Mouse (Mus musculus) neural tube, embryonic 15.5 days (tissue): ENCODE data around the gene Ywhah. TPM values are rescaled to one million over a fixed set of nuclear protein-coding genes. Genes with fewer than 3 reads are reported as not detected.
A peak's percentile ranks its signal among the peaks of the same experiment; 100 is the strongest.

Experiments used
- ATAC-seq: fragments of 200-750 bp; cut with Nextera tagmentation; 2 replicates; pipeline ENCODE4 v1.8.0; 2017; ENCODE audit warnings: mild to moderate bottlenecking, moderate TSS enrichment, moderate library complexity; ENCODE audit not compliant: low FRiP score
- H3K27ac ChIP-seq: fragments of 300-500 bp; sonication (generic); replicated peaks from 2 replicates; pipeline ENCODE4 v1.5.1; 2015; ENCODE audit warnings: mild to moderate bottlenecking, inconsistent platforms
- H3K27me3 ChIP-seq: fragments of 300-500 bp; sonication (generic); replicated peaks from 2 replicates; pipeline ENCODE4 v1.6.1; 2015; ENCODE audit warnings: inconsistent platforms
- H3K36me3 ChIP-seq: fragments of 300-500 bp; sonication (generic); 2 replicates; pipeline ENCODE4 v1.6.1; 2015; ENCODE audit warnings: inconsistent platforms
- H3K4me1 ChIP-seq: fragments of 300-500 bp; sonication (generic); 2 replicates; pipeline ENCODE4 v1.6.1; 2015; ENCODE audit warnings: inconsistent platforms
- H3K4me2 ChIP-seq: fragments of 300-500 bp; sonication (generic); 2 replicates; pipeline ENCODE4 v1.6.1; 2015; ENCODE audit warnings: inconsistent platforms, mild to moderate bottlenecking, moderate library complexity
- H3K4me3 ChIP-seq: fragments of 300-500 bp; sonication (generic); replicated peaks from 2 replicates; pipeline ENCODE4 v1.5.1; 2015; ENCODE audit warnings: mild to moderate bottlenecking, inconsistent platforms
- H3K9ac ChIP-seq: fragments of 300-500 bp; sonication (generic); replicated peaks from 2 replicates; pipeline ENCODE4 v1.6.1; 2015; ENCODE audit warnings: mild to moderate bottlenecking, inconsistent platforms
- H3K9me3 ChIP-seq: fragments of 300-500 bp; sonication (generic); replicated peaks from 2 replicates; pipeline ENCODE4 v1.6.1; 2016; ENCODE audit warnings: inconsistent platforms
- WGBS: fragments of 180-500 bp; shearing (Covaris S2); methylation state at CpG from one replicate; pipeline ENCODE4 v1.1.7; 2015; ENCODE audit warnings: mixed read lengths; 5-methylcytosine and 5-hydroxymethylcytosine counted together
- polyA plus RNA-seq: library from polyadenylated mRNA; unstranded; fragments of >200 nt; fragmentation: Nextera tagmentation; extraction: Ambion mirVana; gene quantifications from 2 replicates; pipeline ENCODE4 v1.2.1, GENCODE M21; 2015

Ywhah gene
- 862 and 927 TPM in 2 replicates for polyA plus RNA-seq

DNA sequence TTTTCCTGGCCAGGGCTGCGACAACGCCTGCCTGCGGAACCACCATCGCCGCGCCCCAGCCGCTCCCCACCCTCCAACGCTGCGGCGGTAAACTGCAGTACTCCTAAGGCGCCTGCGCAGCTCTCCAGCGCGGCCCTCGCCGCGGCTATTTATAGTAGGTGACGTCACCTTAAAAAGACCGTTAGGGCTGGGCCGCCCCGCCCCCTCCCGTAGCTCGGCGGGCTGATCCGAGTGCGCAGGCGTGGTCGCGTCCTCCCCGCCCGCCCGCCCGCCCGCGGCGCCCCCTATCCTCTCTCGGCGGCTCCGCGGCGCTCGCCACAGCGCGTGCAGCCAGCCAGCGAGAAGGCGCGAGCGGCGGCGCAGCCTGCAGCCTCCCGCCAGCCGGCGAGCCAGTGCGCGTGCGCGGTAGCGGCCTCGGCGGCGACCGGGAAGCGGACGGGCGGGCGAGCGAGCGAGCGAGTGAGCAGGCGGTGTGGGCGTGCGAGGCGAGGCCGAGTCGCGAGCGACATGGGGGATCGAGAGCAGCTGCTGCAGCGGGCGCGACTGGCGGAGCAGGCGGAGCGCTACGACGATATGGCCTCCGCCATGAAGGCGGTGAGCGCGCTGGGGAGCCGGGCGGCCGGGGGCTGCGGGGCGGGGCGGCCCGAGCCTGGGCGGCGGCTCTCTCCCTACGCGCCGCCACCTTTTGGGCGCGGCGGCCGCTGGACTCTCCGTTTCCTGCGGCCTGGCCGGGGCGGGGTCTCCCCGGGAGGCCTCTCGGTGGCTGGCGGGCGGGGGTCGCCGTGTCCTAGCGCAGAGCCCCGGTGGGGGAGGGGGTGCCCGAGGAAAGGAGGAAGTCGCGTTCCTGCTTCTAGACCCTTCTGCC, at the start of gene Ywhah:
Ywhah (plus strand) TSS at position 256 of the 865 bp plus-strand sequence.
- peak within 1 kb of the TSS; percentile 98 for H3K9ac ChIP-seq
- H3K27ac ChIP-seq, result peak within 1 kb of the TSS; percentile 99
- H3K27me3 ChIP-seq, result no peaks in the 10 kb centered on the region
- peaks cover 48% of the 10 kb centered on the region for H3K4me1 ChIP-seq
- peak within 1 kb of the TSS; percentile 72 for H3K4me3 ChIP-seq
- 0 out of 2 replicates have a peak, but pooled peaks cover 3% of the 10 kb centered on the region for H3K36me3 ChIP-seq
- WGBS, result under 1% methylated on average over 100 of the region's 121 CpGs
- H3K9me3 ChIP-seq, result no peaks in the 10 kb centered on the region
- ATAC-seq, result peak; percentile 96
- peak within 1 kb of the TSS; percentile 79 for H3K4me2 ChIP-seq

DNA sequence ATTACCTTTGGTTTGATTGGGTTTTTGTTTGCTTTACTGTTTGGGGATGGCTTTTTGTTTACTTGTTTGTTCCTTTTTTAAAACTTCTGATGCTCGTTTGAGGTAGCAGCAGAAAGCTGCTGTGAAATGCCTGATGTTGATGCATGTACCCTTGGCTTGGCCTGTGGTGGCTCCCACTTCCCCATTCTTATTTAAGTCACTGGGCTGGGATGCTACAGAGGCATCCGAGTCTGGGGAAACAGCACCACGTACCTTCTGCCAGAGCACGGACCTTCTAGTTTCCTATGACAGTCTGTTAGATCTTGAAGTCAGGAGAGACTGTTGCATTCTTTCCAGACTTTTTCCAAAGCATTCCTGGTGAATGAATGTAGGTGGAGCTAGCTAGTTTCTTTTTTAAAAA, 42.1 kb upstream of the Ywhah start:
- Histone ChIP-seq H3K9me3 (no peaks in the 10 kb centered on the region), H3K36me3 (peaks cover 14% of the 10 kb centered on the region), H3K27ac (no peak overlapping the region), H3K4me1 (0 out of 2 replicates have a peak, but pooled peaks cover 4% of the 10 kb centered on the region), H3K9ac (no peak overlapping the region), H3K27me3 (no peaks in the 10 kb centered on the region), H3K4me3 (no peak overlapping the region), H3K4me2 (no peak overlapping the region)
- 88% methylated on average over 4 of the region's 4 CpGs for WGBS
- no peak for ATAC-seq

DNA sequence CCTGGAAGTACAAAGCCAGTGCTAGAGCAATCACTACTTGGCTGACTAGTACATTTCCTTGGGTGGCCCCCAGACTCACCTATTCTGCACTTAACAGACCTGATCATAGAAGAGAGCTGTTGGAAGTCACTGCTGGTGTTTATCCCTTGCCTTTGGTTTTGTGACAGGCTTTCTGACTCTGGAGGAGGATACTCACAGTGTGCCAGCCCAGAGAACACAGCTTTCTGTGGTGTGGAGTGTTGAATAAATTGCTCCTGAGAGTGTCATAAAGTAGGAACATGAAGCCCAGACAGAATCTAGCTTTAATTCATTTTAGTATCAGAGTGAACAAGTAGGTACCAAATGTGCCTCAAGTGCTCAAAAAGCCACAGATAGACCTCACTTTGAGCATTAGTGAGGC, 41.4 kb upstream of the Ywhah start:
- Histone ChIP-seq H3K36me3 (peaks cover 18% of the 10 kb centered on the region), H3K27me3 (no peaks in the 10 kb centered on the region), H3K9ac (no peak overlapping the region), H3K4me2 (no peak overlapping the region), H3K4me3 (no peak overlapping the region), H3K4me1 (0 out of 2 replicates have a peak, but pooled peaks cover 4% of the 10 kb centered on the region), H3K9me3 (no peaks in the 10 kb centered on the region), H3K27ac (no peak overlapping the region)
- ATAC-seq, result no peak

DNA sequence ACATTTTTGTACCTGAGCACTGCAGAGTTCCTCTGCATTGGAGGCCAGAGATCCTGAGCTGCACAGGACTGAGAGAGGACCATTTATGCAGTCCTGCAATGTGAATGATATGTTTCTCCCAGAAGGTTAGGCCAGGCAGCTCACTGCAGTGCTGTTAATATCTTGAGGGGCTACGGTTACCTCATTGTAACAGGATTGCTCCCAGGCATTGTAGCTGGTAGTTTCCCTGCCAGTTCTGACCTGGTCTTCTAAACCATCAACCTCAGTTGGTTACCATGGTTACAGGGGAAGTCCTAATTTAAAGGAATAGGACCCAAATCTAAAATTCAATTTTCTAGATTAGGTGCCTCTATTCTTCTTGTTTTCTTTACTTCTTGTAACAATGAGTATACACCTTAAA, 33.2 kb upstream of the Ywhah start:
- ATAC-seq, result no peak
- Histone ChIP-seq H3K4me1 (no peaks in the 10 kb centered on the region), H3K9ac (no peak overlapping the region), H3K4me3 (no peak overlapping the region), H3K27ac (0 out of 2 replicates have a peak overlapping the region, but pooled peaks have one; percentile 23), H3K36me3 (peaks cover 36% of the 10 kb centered on the region), H3K27me3 (no peaks in the 10 kb centered on the region), H3K4me2 (no peak overlapping the region), H3K9me3 (no peaks in the 10 kb centered on the region)
- 32% methylated on average over 1 of the region's 1 CpGs for WGBS

DNA sequence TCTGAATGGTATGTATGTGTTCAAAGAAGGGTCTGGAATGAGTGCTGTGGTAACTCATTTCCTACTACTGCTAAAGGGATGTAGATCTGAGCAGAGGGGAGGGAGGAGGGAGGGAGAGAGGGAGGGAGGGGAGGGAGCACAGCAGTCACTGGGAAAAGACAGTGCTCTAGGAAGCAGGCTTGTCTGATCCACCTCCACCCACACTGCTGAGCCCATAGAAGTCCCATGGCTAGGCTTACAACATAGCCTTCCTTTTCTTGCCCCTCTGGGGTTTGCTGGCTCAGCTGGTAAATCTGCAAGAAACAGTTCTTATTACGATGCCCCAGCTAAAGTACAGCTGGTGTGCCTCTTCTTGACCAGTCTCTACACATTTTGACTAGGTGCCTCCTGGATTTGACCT, 30.7 kb upstream of the Ywhah start:
- Histone ChIP-seq H3K27me3 (no peaks in the 10 kb centered on the region), H3K9me3 (no peaks in the 10 kb centered on the region), H3K27ac (no peak overlapping the region), H3K4me3 (no peak overlapping the region), H3K4me2 (no peak overlapping the region), H3K4me1 (no peaks in the 10 kb centered on the region), H3K36me3 (peaks cover 25% of the 10 kb centered on the region), H3K9ac (no peak overlapping the region)
- 40% methylated on average over 1 of the region's 1 CpGs for WGBS
- ATAC-seq, result no peak

DNA sequence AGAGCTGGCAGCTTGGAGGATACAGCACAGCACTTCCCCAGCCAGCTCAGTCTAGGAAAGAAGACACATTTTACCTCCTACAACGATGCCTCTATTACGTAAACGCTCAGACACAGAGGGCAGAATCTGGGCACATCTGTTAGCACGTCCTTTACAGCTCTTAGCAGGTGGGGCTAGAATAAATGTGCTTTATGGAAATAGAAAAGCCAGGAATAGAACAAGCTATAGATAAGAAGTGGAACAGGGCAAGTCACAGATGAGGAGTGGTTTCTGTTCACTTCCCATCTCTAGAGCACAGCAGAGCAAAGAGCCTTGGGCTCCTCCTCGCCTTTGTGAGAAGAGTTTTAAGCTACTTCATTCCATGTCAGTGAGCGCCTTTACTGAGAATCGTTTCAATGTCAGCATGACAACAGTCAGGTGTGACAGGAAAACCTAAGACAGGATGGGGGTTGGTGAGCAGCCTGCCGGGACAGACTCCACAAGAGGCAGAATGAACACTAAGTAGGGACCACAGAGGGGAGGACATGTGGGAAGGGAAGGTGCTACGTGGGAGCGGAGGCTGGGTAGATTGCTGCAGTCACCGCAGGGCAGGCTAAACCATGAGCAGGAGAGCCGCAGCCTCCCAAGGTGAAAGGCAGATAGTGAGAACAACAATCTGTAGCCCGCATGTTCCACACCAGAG, 28.5 kb upstream of the Ywhah start:
- Histone ChIP-seq H3K9ac (no peak overlapping the region), H3K9me3 (no peaks in the 10 kb centered on the region), H3K36me3 (peaks cover 3% of the 10 kb centered on the region; the same call in 1 of the 2 replicates), H3K27ac (no peak overlapping the region; the same call in 1 of the 2 replicates), H3K4me3 (no peak overlapping the region), H3K27me3 (no peaks in the 10 kb centered on the region), H3K4me1 (no peaks in the 10 kb centered on the region), H3K4me2 (no peak overlapping the region)
- ATAC-seq, result no peak
- WGBS, result 80% methylated on average over 13 of the region's 13 CpGs

DNA sequence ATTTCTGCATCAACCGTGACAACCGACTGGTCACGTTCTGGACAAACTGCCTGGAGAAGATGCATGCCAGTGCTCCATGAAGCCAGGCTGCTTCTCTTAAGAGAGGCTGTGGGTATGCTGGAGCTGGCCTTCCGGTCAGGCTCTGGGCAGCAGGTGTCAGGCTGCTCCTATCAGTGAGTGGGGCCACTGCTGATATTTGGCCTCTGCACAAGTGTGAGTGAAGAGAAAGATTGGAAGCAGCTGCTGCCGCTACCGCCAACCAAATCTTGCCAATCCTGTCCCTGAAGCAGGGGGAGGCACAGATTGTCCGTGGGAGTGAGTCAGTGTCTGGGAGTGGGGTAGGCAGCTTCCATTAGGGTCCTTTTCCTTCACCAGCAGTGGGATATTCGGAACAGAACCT, 27.5 kb upstream of the Ywhah start:
- Histone ChIP-seq H3K9me3 (no peaks in the 10 kb centered on the region), H3K27ac (no peak overlapping the region), H3K4me3 (no peak overlapping the region), H3K4me2 (no peak overlapping the region), H3K27me3 (no peaks in the 10 kb centered on the region), H3K9ac (no peak overlapping the region), H3K36me3 (peaks cover under 1% of the 10 kb centered on the region; the same call in 1 of the 2 replicates), H3K4me1 (peaks cover 7% of the 10 kb centered on the region; the same call in 1 of the 2 replicates)
- WGBS, result 84% methylated on average over 8 of the region's 8 CpGs
- no peak for ATAC-seq

DNA sequence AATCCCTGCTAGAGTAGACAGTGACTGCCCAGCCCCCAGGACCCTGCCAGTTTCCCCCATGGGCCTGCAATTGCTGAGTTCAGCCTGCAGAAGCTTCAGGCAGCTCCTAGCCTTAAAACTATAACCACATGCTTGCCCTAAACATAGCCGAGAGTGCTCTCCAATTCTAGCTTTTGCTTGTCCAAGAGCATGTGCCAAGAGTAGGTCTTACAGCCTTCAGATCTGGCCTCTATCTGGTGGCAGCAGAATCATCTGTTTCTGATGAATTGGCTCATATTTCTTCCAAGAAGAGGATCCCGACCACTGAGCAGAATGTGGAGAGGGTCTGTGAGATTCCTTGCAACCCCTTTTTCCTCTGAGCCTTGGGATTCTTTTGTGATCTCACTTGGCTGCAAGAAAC, 24.1 kb upstream of the Ywhah start:
- H3K4me3 ChIP-seq, result no peak overlapping the region
- H3K4me1 ChIP-seq, result peaks cover 16% of the 10 kb centered on the region
- no peak for ATAC-seq
- 49% methylated on average over 2 of the region's 2 CpGs for WGBS
- no peaks in the 10 kb centered on the region for H3K36me3 ChIP-seq
- 0 out of 2 replicates have a peak overlapping the region, but pooled peaks have one; percentile 3 for H3K27ac ChIP-seq
- H3K4me2 ChIP-seq, result no peak overlapping the region
- no peak overlapping the region for H3K9ac ChIP-seq
- H3K27me3 ChIP-seq, result no peaks in the 10 kb centered on the region
- no peaks in the 10 kb centered on the region for H3K9me3 ChIP-seq

DNA sequence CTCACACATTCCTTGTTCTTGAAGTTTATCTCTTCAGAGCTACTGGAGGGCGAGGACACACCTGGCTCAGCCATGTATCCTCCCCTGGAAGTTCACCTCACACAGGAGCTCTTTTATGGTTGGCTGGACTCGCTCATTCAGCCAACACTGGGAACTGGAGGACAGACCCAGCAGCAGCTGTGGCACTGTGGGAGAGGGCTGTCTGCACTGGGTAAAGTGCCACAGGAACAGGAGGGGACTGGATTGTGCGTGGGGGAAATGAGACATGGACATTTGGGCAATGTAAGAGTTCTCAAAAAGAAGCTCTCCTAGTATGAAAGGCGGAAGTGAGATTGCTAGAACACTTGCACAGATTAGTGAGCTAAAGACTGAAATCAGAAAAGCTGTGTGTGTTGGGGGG, 22.9 kb upstream of the Ywhah start:
- Histone ChIP-seq H3K36me3 (no peaks in the 10 kb centered on the region), H3K4me3 (no peak overlapping the region), H3K27ac (no peak overlapping the region), H3K27me3 (no peaks in the 10 kb centered on the region), H3K9ac (no peak overlapping the region), H3K4me1 (peaks cover 16% of the 10 kb centered on the region), H3K4me2 (no peak overlapping the region), H3K9me3 (no peaks in the 10 kb centered on the region)
- 79% methylated on average over 4 of the region's 4 CpGs for WGBS
- no peak for ATAC-seq

DNA sequence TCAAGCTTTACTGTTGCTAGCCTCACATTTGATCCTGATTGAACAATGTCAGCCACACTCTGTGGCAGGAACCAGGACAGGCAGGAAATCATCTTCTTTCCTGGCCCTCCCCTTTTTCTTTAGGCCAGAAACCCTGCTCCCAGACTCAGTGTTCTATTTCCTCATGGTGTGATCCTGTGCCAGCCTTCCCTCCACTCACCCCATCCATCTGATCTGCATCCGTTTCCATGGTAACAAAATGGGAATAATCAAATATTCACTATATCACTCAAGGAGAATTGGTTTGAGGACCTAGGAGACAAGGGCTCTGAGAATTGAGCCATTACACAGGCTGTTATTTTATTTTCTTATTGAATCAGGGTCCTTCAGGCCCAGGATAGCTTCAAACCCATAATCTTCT, 22.1 kb upstream of the Ywhah start:
- Histone ChIP-seq H3K4me2 (no peak overlapping the region), H3K4me1 (peaks cover 16% of the 10 kb centered on the region), H3K27me3 (no peaks in the 10 kb centered on the region), H3K36me3 (no peaks in the 10 kb centered on the region), H3K9me3 (no peaks in the 10 kb centered on the region), H3K27ac (peak overlapping the region; percentile 65), H3K9ac (no peak overlapping the region), H3K4me3 (no peak overlapping the region)
- WGBS, result 67% methylated on average over 1 of the region's 1 CpGs
- ATAC-seq, result peak; percentile 73; the same call in 1 of the 2 replicates

DNA sequence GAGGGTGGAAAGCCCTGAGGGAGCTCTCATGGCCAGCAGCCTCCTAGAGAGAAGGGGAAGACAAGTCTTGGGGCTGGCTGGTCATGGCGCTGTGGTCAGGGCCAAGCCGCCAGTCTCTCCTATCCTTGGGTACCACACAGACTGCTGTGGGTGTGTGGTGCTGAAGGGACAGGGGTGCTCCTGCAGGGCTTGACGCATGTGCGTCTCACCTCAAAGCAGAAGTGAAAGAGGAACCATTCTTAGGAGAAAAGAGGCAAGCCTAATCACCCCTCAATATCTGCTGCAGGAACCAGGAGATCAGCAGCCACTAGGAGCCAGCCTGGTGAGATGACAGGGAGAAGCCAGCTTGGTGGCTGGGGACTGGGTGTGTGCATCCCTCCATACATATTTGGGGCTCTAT, 20.9 kb upstream of the Ywhah start:
- Histone ChIP-seq H3K9ac (no peak overlapping the region), H3K4me3 (no peak overlapping the region), H3K9me3 (no peaks in the 10 kb centered on the region), H3K36me3 (no peaks in the 10 kb centered on the region), H3K4me1 (peaks cover 16% of the 10 kb centered on the region), H3K27ac (no peak overlapping the region), H3K4me2 (no peak overlapping the region), H3K27me3 (no peaks in the 10 kb centered on the region)
- no peak for ATAC-seq
- 62% methylated on average over 4 of the region's 4 CpGs for WGBS

DNA sequence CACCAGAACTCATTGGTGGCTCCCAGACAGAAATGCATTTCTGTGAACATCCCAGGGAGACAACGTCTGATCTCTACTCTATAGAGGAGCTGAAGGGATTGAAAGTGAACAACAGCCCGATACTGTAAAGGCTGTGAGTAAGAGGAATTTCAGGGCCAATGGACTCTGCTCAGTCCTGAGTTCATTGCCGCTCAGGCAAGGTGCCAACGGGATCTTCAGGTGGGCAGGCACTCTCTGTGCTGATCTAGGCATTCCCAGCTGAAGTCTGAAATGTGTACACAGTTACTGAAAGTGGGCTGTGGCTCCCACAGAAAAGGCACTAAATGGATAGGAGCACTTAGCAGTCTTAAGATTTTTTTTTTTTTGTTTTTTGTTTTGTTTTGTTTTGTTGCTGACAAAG, 19.8 kb upstream of the Ywhah start:
- H3K27ac ChIP-seq, result no peak overlapping the region
- H3K27me3 ChIP-seq, result no peaks in the 10 kb centered on the region
- H3K4me3 ChIP-seq, result no peak overlapping the region
- no peaks in the 10 kb centered on the region for H3K36me3 ChIP-seq
- H3K9me3 ChIP-seq, result no peaks in the 10 kb centered on the region
- no peak overlapping the region for H3K4me2 ChIP-seq
- H3K4me1 ChIP-seq, result peaks cover 16% of the 10 kb centered on the region
- ATAC-seq, result no peak
- H3K9ac ChIP-seq, result no peak overlapping the region
- WGBS, result 88% methylated on average over 4 of the region's 4 CpGs
